Mouse (Mus musculus): ENCODE measurements around the gene Tomm40l. TPM values are rescaled to one million over a fixed set of nuclear protein-coding genes. Genes with fewer than 3 reads are reported as not detected.
A peak's percentile ranks its signal among the peaks of the same experiment; 100 is the strongest.

Tomm40l gene
- polyA plus RNA-seq (2016; fragmentation: Nextera tagmentation; extraction: Ambion mirVana): 41.8 and 53.7 TPM in 2 replicates

DNA sequence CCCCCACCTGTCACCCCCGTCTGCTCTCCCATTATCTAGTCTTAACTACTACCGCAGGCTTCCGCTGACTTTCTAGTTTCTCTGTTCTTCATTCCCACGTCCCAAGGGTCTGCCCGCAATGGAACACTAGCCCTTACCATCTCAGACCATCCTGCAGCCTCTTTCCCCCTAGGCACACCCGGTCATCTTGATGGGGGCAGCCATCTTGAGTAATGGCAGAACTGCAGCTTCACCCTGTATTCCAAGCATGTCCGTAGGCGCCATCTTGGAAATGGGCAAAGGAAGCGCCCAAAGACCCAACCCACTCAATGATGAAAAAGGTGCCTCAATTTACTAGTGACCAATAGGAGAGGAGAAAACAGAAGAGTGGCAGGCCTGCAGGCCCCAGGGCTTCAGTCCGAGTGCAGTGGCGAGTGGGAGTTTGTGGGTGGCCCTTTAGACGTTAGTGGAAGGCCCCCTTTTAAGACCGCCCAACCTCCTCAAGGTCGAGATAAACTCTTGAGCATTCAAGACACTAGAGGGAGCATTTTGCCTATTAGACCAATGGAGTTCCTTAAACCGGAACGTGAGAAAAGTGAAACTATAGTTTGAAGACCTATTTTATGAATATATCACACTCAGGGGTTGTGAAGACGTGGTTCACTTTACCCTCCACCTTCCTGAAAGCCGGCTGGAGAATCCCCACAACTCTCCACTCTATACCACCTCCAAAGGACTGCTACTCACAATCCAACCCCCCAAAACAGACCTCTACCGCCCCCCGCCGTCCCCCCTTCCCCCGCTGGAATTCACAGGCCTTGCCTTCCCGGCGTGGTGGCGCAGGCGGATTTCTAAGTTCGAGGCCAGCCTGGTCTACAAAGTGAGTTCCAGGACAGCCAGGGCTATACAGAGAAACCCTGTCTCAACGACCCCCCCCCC, at the start of gene Tomm40l:
Gene Tomm40l (minus strand): TSS at position 277 of the 918 bp plus-strand sequence.
- Histone ChIP-seq H3K4me3 (peak within 1 kb of the TSS; percentile 77), H3K27ac (peak within 1 kb of the TSS; percentile 91), H3K9me3 (no peaks in the 10 kb centered on the region), H3K4me1 (peaks cover 16% of the 10 kb centered on the region), H3K27me3 (ENCODE audit: insufficient read depth, poor library complexity, severe bottlenecking) (no peaks in the 10 kb centered on the region), H3K36me3 (peaks cover 28% of the 10 kb centered on the region)
- 2% methylated on average over 28 of the region's 28 CpGs for WGBS
- peak; percentile 99 for DNase-seq (ENCODE audit: low spot score)

DNA sequence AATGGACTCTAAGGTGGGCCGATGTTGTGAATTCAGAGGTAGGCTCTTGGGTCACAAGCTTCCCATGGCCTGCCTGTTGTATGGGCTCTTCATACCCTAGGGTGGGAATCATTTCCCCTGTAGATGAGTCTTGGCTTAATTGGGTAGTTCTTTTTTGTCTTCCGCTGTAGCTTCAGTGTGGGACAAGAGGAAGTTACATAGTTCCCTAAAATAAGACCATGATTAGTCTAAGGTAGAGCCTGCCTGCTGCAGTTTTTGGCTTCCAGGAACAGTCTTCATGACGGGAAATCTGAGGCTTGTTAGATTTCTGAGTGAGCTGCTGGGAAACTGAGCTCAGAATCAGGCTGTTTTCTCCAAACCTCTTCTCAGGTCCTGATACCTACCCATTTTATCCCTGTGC, 49.8 kb upstream of the Tomm40l start:
- no peak for DNase-seq (ENCODE audit: low spot score)
- WGBS: 86% methylated on average over 3 of the region's 3 CpGs
- 0 out of 2 replicates have a peak overlapping the region, but pooled peaks have one; percentile 0 for H3K4me3 ChIP-seq
- H3K36me3 ChIP-seq: peaks cover 54% of the 10 kb centered on the region
- no peaks in the 10 kb centered on the region for H3K9me3 ChIP-seq
- peaks cover 25% of the 10 kb centered on the region for H3K4me1 ChIP-seq
- peak overlapping the region; percentile 19; the same call in 1 of the 2 replicates for H3K27ac ChIP-seq
- H3K27me3 ChIP-seq (ENCODE audit: insufficient read depth, poor library complexity, severe bottlenecking): no peaks in the 10 kb centered on the region

DNA sequence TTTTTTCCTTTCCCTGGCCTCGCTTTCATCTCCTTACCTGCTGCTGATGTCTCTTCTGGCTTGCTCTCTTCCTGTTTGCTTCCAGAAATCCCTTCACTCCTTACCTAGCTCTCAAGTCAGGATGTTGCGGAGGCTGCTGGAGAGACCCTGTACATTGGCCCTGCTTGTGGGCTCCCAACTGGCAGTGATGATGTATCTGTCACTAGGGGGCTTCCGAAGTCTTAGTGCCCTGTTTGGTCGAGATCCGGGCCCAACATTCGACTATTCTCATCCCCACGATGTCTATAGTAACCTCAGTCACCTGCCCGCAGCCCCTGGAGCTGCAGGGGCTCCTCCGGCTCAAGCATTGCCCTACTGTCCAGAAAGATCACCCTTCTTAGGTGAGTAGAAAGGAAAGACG, 49.3 kb upstream of the Tomm40l start:
- H3K27me3 ChIP-seq (ENCODE audit: insufficient read depth, poor library complexity, severe bottlenecking): no peaks in the 10 kb centered on the region
- DNase-seq (ENCODE audit: low spot score): no peak
- peaks cover 49% of the 10 kb centered on the region for H3K36me3 ChIP-seq
- 0 out of 2 replicates have a peak overlapping the region, but pooled peaks have one; percentile 0 for H3K4me3 ChIP-seq
- H3K27ac ChIP-seq: peak overlapping the region; percentile 19; the same call in 1 of the 2 replicates
- H3K9me3 ChIP-seq: no peaks in the 10 kb centered on the region
- WGBS: 64% methylated on average over 10 of the region's 10 CpGs
- peaks cover 25% of the 10 kb centered on the region for H3K4me1 ChIP-seq

DNA sequence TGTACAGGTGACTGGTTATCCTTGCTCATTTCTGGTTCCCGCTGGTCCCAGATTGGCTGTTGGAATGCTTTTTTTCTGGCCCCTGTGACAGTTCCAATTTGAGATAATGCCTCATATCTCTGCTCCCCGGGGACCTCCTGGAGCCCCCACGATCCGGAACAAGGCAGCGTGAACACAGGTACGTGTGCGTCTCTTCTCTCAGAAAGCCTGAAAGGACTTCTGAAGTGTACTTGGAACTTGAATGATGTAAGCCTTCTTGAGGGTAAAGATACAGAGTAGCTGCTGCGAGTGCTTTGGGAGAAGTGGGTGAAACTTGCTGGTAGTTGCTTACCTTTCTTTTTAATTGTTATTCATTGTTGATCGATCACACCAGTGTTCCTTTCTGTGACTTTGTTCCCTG, 48.9 kb upstream of the Tomm40l start:
- H3K36me3 ChIP-seq: peaks cover 45% of the 10 kb centered on the region

GRCm38 (mm10) chr1:171270573-171270900, 48.2 kb upstream of the Tomm40l start:
- Histone ChIP-seq H3K27ac (peak overlapping the region; percentile 92), H3K9me3 (no peaks in the 10 kb centered on the region), H3K4me1 (peaks cover 21% of the 10 kb centered on the region), H3K4me3 (peak overlapping the region; percentile 86), H3K27me3 (ENCODE audit: insufficient read depth, poor library complexity, severe bottlenecking) (no peaks in the 10 kb centered on the region), H3K36me3 (peaks cover 38% of the 10 kb centered on the region)
- DNase-seq (ENCODE audit: low spot score): no peak
- 0% methylated on average over 19 of the region's 19 CpGs for WGBS

More for the DNA sequence above, 48.9 kb upstream of the Tomm40l start:
- peak overlapping the region; percentile 86 for H3K4me3 ChIP-seq
- no peaks in the 10 kb centered on the region for H3K9me3 ChIP-seq
- no peak for DNase-seq (ENCODE audit: low spot score)
- H3K27me3 ChIP-seq (ENCODE audit: insufficient read depth, poor library complexity, severe bottlenecking): no peaks in the 10 kb centered on the region
- peak overlapping the region; percentile 92 for H3K27ac ChIP-seq
- 37% methylated on average over 9 of the region's 9 CpGs for WGBS
- H3K4me1 ChIP-seq: peaks cover 22% of the 10 kb centered on the region

- peak; percentile 97 for DNase-seq (ENCODE audit: low spot score)
- whole genome bisulfite sequencing: 3% methylated on average over 36 of the region's 36 CpGs
- H3K36me3 ChIP-seq: peaks cover 33% of the 10 kb centered on the region
- peak within 1 kb of the TSS; percentile 92 for H3K27ac ChIP-seq
- peaks cover 21% of the 10 kb centered on the region for H3K4me1 ChIP-seq
- H3K4me3 ChIP-seq: peak within 1 kb of the TSS; percentile 86
- no peaks in the 10 kb centered on the region for H3K9me3 ChIP-seq
- H3K27me3 ChIP-seq (ENCODE audit: insufficient read depth, poor library complexity, severe bottlenecking): no peaks in the 10 kb centered on the region
Measured at GRCm38 (mm10) chr1:171269848-171270572, 47.7 kb upstream of the Tomm40l start, which contains the start of gene B4galt3. B4galt3 (plus strand) TSS chr1:171270328.

- Histone ChIP-seq H3K27ac (no peak overlapping the region), H3K36me3 (peaks cover 16% of the 10 kb centered on the region), H3K4me3 (no peak overlapping the region), H3K4me1 (peaks cover 27% of the 10 kb centered on the region), H3K9me3 (no peaks in the 10 kb centered on the region), H3K27me3 (ENCODE audit: insufficient read depth, poor library complexity, severe bottlenecking) (no peaks in the 10 kb centered on the region)
- 59% methylated on average over 1 of the region's 1 CpGs for WGBS
- no peak for DNase-seq (ENCODE audit: low spot score)
Measured at GRCm38 (mm10) chr1:171268341-171268740, 46.0 kb upstream of the Tomm40l start.

DNA sequence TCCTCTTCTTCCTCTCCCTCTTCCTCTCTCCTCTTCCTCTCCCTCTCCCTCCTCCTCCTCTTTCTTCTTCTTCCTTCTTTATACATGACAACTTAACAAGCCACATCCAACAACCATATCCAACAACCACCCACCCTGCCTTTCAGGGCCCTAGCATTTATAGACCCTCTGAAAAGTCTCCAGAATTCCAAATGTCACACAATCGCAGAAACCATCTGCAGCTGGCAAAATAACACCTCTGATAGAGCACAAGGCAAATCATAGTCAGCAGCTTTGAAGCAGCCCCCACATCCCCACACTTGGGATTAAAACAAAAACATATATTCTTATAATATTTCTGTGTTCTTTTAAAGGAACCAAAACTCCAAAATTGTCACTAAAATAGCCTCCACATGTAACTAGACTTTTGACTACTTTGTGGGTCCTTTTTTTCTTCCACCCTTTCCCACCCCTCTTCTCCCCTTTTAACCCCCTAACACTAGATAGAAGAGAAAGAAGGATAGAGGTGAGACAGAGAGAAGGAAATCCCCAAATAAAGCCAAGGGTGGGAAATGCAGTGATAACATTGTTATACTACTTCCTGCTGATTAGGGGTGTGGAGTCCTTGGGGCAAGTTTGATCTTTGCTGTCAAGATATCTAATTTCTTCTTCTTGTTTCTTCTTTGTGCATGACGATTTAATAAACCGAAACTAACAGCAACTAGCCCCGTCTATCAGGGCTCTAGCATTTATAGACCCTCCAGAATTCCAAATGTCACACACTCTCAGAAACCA, 43.8 kb upstream of the Tomm40l start:
- 58% methylated on average over 4 of the region's 4 CpGs for WGBS
- no peaks in the 10 kb centered on the region for H3K36me3 ChIP-seq
- H3K4me1 ChIP-seq: peaks cover 33% of the 10 kb centered on the region
- no peaks in the 10 kb centered on the region for H3K27me3 ChIP-seq (ENCODE audit: insufficient read depth, poor library complexity, severe bottlenecking)
- H3K9me3 ChIP-seq: no peaks in the 10 kb centered on the region
- no peak overlapping the region for H3K4me3 ChIP-seq
- DNase-seq (ENCODE audit: low spot score): no peak
- no peak overlapping the region for H3K27ac ChIP-seq

DNA sequence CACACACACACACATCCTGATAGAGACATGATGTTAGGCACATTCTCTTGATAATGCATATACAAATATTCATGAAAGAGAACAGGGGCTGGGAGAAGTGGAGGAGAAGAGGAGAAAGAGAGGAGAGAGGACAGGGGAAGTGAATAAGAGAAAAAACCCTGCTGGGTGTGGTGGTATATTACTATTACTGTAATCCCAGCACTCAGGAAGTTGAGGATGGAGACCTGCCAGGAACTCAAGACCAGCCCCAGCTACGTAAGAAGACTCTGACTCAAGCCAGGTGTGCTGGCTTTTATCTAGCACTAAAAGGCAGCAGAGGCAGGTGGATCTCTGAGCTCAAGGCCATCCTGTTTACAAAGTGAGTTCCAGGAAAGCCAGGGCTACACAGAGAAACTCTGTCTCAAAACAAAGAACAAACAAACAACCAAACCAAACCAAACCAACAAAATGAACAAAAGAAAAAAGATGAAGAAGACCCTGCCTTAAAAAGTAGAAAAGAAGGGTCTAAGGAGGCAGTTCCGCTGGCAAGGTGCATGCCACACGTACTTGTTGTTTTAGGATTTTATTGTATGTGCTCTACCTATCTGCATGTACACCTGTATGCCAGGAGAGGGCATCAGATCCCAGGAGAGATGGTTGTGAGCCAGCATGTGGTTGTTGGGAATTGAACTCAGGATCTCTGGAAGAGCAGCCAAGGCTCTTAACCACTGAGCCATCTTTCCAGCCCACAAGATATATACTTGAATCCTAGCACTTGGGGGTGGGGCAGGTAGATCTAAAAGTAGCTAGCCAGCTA, 41.5 kb upstream of the Tomm40l start:
- peak overlapping the region; percentile 79 for H3K27ac ChIP-seq
- 77% methylated on average over 3 of the region's 3 CpGs for WGBS
- H3K4me3 ChIP-seq: no peak overlapping the region
- no peak for DNase-seq (ENCODE audit: low spot score)
- H3K9me3 ChIP-seq: no peaks in the 10 kb centered on the region
- H3K4me1 ChIP-seq: peaks cover 25% of the 10 kb centered on the region
- no peaks in the 10 kb centered on the region for H3K27me3 ChIP-seq (ENCODE audit: insufficient read depth, poor library complexity, severe bottlenecking)
- no peaks in the 10 kb centered on the region for H3K36me3 ChIP-seq

DNA sequence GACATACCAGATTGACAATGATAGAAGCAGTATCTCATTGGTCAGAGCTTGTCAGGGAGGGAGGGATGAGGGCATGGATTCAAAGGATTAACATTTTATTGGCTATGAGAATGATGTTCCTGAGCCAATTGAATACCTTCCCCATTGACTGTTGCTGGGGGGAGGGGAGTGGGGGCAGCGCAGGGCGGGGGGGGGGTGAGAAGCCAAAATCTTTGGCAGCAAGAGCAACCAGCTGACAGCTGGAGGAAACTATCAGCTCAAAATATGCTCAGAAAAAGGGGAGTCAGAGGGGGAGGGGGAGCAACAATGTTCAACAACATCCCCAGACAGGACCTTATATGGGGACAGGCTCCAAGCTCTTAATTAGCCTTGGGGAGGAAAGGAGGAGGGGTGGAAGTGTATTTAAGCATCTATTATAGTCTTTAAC, 40.9 kb upstream of the Tomm40l start:
- WGBS: 0% methylated on average over 2 of the region's 2 CpGs
- DNase-seq (ENCODE audit: low spot score): no peak
- Histone ChIP-seq H3K4me1 (peaks cover 29% of the 10 kb centered on the region), H3K27ac (peak overlapping the region; percentile 79), H3K4me3 (peak overlapping the region; percentile 49), H3K27me3 (ENCODE audit: insufficient read depth, poor library complexity, severe bottlenecking) (no peaks in the 10 kb centered on the region), H3K36me3 (no peaks in the 10 kb centered on the region), H3K9me3 (no peaks in the 10 kb centered on the region)

DNA sequence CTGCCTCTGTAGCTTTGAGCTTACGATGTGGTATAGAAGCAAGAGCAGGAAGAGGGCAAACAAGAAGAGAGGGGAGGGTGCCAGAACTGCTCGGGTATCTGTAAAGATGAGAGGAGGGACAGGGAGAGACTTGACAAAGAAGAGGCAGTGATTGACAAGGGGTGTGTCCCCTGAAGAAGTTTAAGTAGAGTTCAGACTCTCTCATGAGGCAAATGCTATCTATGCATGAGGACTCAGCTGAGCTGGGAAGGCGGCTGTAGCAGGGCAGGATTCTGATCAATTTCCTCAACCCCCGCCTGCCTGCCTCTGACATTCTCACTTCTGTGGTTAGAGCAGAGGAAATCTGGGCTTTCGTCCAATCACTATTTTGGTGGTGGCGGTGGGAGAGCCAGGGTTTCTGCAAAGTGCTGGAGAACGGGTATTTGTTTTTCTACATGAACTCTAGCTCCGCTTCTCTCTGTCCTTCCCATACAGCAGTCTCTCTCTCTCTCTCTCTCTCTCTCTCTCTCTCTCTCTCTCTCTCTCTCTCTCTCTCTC, 40.3 kb upstream of the Tomm40l start:
- Histone ChIP-seq H3K4me3 (peak overlapping the region; percentile 49), H3K36me3 (no peaks in the 10 kb centered on the region), H3K4me1 (peaks cover 29% of the 10 kb centered on the region), H3K27me3 (ENCODE audit: insufficient read depth, poor library complexity, severe bottlenecking) (no peaks in the 10 kb centered on the region), H3K9me3 (no peaks in the 10 kb centered on the region), H3K27ac (peak overlapping the region; percentile 79)
- WGBS: 4% methylated on average over 8 of the region's 8 CpGs
- no peak for DNase-seq (ENCODE audit: low spot score)
